Mouse (Mus musculus) limb, embryonic 12.5 days (tissue): ENCODE measurements at regions not wholly inside any gene's neighbourhood (a gene's known extent, or its start where the extent isn't known, plus 50 kb on each side); places are given as distances from the start of the nearest gene placed in this dataset.

Experiments used
- ATAC-seq: fragments of 200-750 bp; cut with Nextera tagmentation; 2 replicates; pipeline ENCODE4 v1.8.0; 2017; ENCODE audit warnings: low read depth, moderate TSS enrichment; ENCODE audit not compliant: insufficient number of reproducible peaks, insufficient read depth, low FRiP score, low TSS enrichment
- H3K27ac ChIP-seq: fragments of 300-500 bp; sonication (generic); 2 replicates; pipeline ENCODE4 v1.5.1; 2016; ENCODE audit warnings: mild to moderate bottlenecking, moderate library complexity
- H3K27me3 ChIP-seq: fragments of 300-500 bp; sonication (generic); 2 replicates; pipeline ENCODE4 v1.6.1; 2016; ENCODE audit warnings: mild to moderate bottlenecking, moderate library complexity
- H3K36me3 ChIP-seq: fragments of 300-500 bp; sonication (generic); 2 replicates; pipeline ENCODE4 v1.6.1; 2016; ENCODE audit warnings: mild to moderate bottlenecking, moderate library complexity
- H3K4me1 ChIP-seq: fragments of 300-500 bp; sonication (generic); replicated peaks from 2 replicates; pipeline ENCODE4 v1.6.1; 2016
- H3K4me2 ChIP-seq: fragments of 300-500 bp; sonication (generic); 2 replicates; pipeline ENCODE4 v1.6.1; 2016; ENCODE audit warnings: mild to moderate bottlenecking, moderate library complexity
- H3K4me3 ChIP-seq: fragments of 300-500 bp; sonication (generic); replicated peaks from 2 replicates; pipeline ENCODE4 v1.5.1; 2016; ENCODE audit warnings: mild to moderate bottlenecking
- H3K9ac ChIP-seq: fragments of 300-500 bp; sonication (generic); replicated peaks from 2 replicates; pipeline ENCODE4 v1.6.1; 2016; ENCODE audit warnings: mild to moderate bottlenecking, moderate library complexity
- H3K9me3 ChIP-seq: fragments of 300-500 bp; sonication (generic); 2 replicates; pipeline ENCODE4 v1.6.1; 2016; ENCODE audit warnings: mild to moderate bottlenecking, moderate library complexity
- WGBS: fragments of 180-500 bp; shearing (Covaris S2); methylation state at CpG from one replicate; pipeline ENCODE4 v1.1.7; 2016; 5-methylcytosine and 5-hydroxymethylcytosine counted together

GRCm38 (mm10) chr10:111798851-111799281 lies 173.6 kb upstream of the Krr1 start:
- ATAC-seq = no peak
- Histone ChIP-seq H3K4me3 (no peak overlapping the region), H3K4me2 (no peak overlapping the region), H3K4me1 (peaks cover 40% of the 10 kb centered on the region), H3K36me3 (no peaks in the 10 kb centered on the region), H3K27me3 (no peaks in the 10 kb centered on the region), H3K9me3 (no peaks in the 10 kb centered on the region), H3K27ac (no peak overlapping the region), H3K9ac (no peak overlapping the region)
- 66% methylated on average over 7 of the region's 7 CpGs for WGBS

DNA sequence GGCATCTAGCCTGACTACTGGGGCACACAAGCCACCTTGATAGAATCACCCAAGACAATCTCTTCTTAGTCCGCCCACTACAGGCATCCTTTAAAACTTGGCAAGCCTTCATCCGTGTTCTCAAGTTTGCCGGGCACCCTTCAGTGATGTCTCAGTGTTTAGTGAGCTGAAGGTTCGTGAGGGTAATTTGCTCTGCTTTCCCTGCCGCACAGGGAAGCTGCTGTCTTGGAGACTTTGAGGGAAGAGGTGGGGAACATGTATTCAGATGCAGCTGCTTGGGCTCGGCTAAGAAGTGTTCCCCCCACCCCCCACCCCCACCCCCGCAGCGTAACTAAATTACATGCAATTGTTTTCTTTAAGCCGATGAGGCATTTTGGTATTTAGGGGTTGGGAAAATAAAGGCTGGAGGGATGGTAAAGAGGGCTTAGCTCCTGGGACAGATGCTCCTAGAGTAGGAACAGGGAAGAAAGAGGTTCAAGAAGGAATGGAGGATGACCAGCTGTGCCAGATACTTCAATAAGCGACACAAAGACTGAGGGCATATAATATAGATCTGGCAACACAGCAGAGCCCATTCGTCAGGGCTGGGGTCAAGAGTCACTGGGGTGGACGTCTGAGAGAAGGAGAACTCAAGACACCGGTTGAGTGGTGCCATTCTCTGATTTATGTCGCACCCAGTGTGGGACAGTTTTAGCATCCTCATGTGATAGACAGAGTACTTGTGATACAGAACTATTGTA lies 172.4 kb upstream of the Krr1 start:
- ATAC-seq = no peak
- Histone ChIP-seq H3K4me3 (no peak overlapping the region), H3K9me3 (no peaks in the 10 kb centered on the region), H3K4me2 (no peak overlapping the region), H3K9ac (no peak overlapping the region), H3K4me1 (peaks cover 40% of the 10 kb centered on the region), H3K27me3 (no peaks in the 10 kb centered on the region), H3K27ac (no peak overlapping the region), H3K36me3 (no peaks in the 10 kb centered on the region)
- 51% methylated on average over 14 of the region's 14 CpGs for WGBS

- 81% methylated on average over 3 of the region's 3 CpGs for WGBS
- Histone ChIP-seq H3K4me1 (peaks cover 40% of the 10 kb centered on the region), H3K4me3 (no peak overlapping the region), H3K27me3 (no peaks in the 10 kb centered on the region), H3K9ac (no peak overlapping the region), H3K9me3 (no peaks in the 10 kb centered on the region), H3K4me2 (no peak overlapping the region), H3K36me3 (no peaks in the 10 kb centered on the region), H3K27ac (no peak overlapping the region)
- ATAC-seq = 0 out of 2 replicates have a peak, but pooled peaks have one; percentile 23
Measured at GRCm38 (mm10) chr10:111800590-111800935, 171.9 kb upstream of the Krr1 start.

- H3K27ac ChIP-seq = peak overlapping the region; percentile 66
- no peak overlapping the region; the same call in 1 of the 2 replicates for H3K4me2 ChIP-seq
- no peak for ATAC-seq
- H3K36me3 ChIP-seq = no peaks in the 10 kb centered on the region
- H3K9ac ChIP-seq = no peak overlapping the region
- 38% methylated on average over 12 of the region's 12 CpGs for WGBS
- H3K27me3 ChIP-seq = no peaks in the 10 kb centered on the region
- H3K9me3 ChIP-seq = no peaks in the 10 kb centered on the region
- H3K4me3 ChIP-seq = no peak overlapping the region
- peaks cover 40% of the 10 kb centered on the region for H3K4me1 ChIP-seq
Measured at GRCm38 (mm10) chr10:111801021-111801793, 171.3 kb upstream of the Krr1 start.

DNA sequence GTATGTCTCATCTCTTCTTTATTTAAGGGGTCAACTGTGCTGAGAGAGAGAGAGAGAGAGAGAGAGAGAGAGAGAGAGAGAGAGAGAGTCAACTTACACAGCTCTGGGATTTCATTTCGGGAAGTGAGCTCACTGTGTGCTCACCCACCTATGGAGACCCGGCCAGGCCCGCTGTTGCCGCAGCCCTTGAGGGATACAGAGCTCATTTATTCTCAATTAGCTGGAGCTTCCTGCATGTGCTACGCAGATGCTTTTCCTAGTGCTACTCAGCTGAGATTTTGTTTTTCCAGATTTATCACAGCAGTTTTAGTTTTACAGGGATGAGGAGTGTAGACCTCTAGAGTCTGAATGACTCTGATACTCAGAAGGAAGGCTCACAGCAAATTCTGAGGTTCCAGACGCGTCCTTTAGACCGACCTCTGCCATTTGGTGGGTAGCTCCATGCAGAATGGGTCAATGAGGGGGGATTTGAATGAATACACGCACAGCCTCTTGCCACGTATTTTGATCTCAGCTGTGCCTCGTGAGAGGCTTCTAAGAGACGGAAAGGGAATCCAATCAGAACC lies 170.6 kb upstream of the Krr1 start:
- peaks cover 42% of the 10 kb centered on the region for H3K4me1 ChIP-seq
- H3K27me3 ChIP-seq = no peaks in the 10 kb centered on the region
- no peak overlapping the region for H3K9ac ChIP-seq
- H3K36me3 ChIP-seq = no peaks in the 10 kb centered on the region
- H3K4me3 ChIP-seq = no peak overlapping the region
- no peak overlapping the region; the same call in 1 of the 2 replicates for H3K4me2 ChIP-seq
- H3K9me3 ChIP-seq = no peaks in the 10 kb centered on the region
- ATAC-seq = peak; percentile 87
- WGBS = 16% methylated on average over 12 of the region's 12 CpGs
- peak overlapping the region; percentile 66 for H3K27ac ChIP-seq

DNA sequence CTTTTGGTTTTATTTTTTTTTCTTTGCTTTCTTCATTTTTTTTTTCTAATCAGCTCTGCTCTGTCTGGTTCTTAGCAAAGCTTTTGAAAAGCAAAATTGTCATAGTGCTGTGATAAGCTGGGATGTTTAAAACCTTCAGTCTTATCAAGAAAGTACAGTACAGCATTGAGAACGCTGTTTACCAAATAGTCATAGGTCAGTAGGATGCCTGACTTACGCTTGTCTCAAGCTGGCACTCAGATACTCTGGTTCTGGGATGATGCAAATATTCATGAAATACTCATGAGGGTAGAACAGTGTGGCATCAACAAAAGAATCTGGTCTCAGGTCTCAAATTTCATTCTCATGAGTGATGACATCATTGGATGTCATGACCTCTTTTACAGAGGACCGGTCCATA lies 166.1 kb upstream of the Krr1 start:
- no peak for ATAC-seq
- Histone ChIP-seq H3K9ac (no peak overlapping the region), H3K4me2 (no peak overlapping the region), H3K4me1 (peaks cover 24% of the 10 kb centered on the region), H3K4me3 (no peak overlapping the region), H3K36me3 (no peaks in the 10 kb centered on the region), H3K27me3 (no peaks in the 10 kb centered on the region), H3K27ac (no peak overlapping the region), H3K9me3 (no peaks in the 10 kb centered on the region)
- WGBS = 93% methylated on average over 3 of the region's 3 CpGs

- no peak overlapping the region for H3K4me2 ChIP-seq
- no peak overlapping the region for H3K27ac ChIP-seq
- no peaks in the 10 kb centered on the region for H3K36me3 ChIP-seq
- H3K27me3 ChIP-seq = no peaks in the 10 kb centered on the region
- no peaks in the 10 kb centered on the region for H3K9me3 ChIP-seq
- 46% methylated on average over 5 of the region's 5 CpGs for whole genome bisulfite sequencing
- ATAC-seq = no peak
- H3K4me1 ChIP-seq = peaks cover 18% of the 10 kb centered on the region
- H3K4me3 ChIP-seq = no peak overlapping the region
- no peak overlapping the region for H3K9ac ChIP-seq
Measured at GRCm38 (mm10) chr10:111806916-111807315, 165.5 kb upstream of the Krr1 start.

GRCm38 (mm10) chr10:111813736-111814135 lies 158.7 kb upstream of the Krr1 start:
- ATAC-seq = no peak
- Histone ChIP-seq H3K4me1 (peaks cover 12% of the 10 kb centered on the region), H3K4me3 (no peak overlapping the region), H3K9ac (no peak overlapping the region), H3K27ac (no peak overlapping the region), H3K4me2 (no peak overlapping the region), H3K27me3 (no peaks in the 10 kb centered on the region), H3K9me3 (no peaks in the 10 kb centered on the region), H3K36me3 (no peaks in the 10 kb centered on the region)
- WGBS = 88% methylated on average over 4 of the region's 4 CpGs

- H3K27ac ChIP-seq = 0 out of 2 replicates have a peak overlapping the region, but pooled peaks have one; percentile 12
Measured at GRCm38 (mm10) chr10:111814648-111815047, 157.8 kb upstream of the Krr1 start.

GRCm38 (mm10) chr10:111815160-111815559 lies 157.3 kb upstream of the Krr1 start:
- WGBS = 61% methylated on average over 2 of the region's 2 CpGs

More at GRCm38 (mm10) chr10:111814648-111815047, 157.8 kb upstream of the Krr1 start:
- ATAC-seq = no peak
- Histone ChIP-seq H3K27me3 (no peaks in the 10 kb centered on the region), H3K9me3 (no peaks in the 10 kb centered on the region), H3K9ac (no peak overlapping the region), H3K36me3 (no peaks in the 10 kb centered on the region), H3K4me2 (no peak overlapping the region), H3K4me1 (peaks cover 12% of the 10 kb centered on the region), H3K4me3 (no peak overlapping the region)
- WGBS = 49% methylated on average over 5 of the region's 5 CpGs

DNA sequence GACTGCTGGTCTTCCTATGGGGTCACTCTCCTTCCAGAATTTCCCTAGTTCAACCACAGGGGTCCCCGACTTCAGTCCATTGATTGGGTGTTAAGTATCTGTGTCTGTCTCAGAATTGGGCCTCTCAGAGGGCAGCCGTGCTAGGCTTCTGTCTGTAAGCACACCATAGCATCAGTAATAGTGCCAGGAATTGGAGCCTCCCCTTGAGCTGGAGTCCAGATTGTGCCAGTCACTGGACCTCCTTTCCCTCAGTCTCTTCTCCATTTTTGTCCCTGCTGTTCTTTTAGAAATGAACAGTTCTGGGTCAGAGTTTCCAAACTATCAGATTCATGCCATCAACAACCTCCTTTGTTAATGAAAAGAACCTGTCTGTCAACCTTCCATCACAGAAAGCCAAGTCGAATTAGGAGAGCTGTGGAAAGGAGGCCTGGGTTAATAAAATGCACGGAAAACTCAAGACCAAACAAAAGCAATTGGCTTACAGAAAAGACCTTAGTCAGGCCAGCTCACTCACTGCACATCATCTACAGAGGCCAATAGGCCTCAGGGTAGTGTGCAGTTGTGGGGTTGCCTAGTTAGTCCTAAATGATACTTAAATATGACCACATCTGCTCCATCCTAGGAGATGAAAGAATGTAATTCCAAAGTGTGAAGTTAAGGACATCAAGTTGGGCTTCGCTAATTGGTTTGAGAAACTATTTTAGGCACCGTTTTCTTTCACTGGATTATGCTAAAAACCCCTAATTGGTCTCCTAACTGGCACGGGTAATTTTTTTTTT lies 156.5 kb upstream of the Krr1 start:
- Histone ChIP-seq H3K27ac (no peak overlapping the region), H3K4me2 (no peak overlapping the region), H3K4me3 (no peak overlapping the region), H3K4me1 (peaks cover 12% of the 10 kb centered on the region), H3K9ac (no peak overlapping the region), H3K36me3 (no peaks in the 10 kb centered on the region), H3K27me3 (no peaks in the 10 kb centered on the region), H3K9me3 (no peaks in the 10 kb centered on the region)
- 59% methylated on average over 7 of the region's 7 CpGs for WGBS
- no peak for ATAC-seq

More at GRCm38 (mm10) chr10:111815160-111815559, 157.3 kb upstream of the Krr1 start:
- Histone ChIP-seq H3K4me1 (peaks cover 12% of the 10 kb centered on the region), H3K9me3 (no peaks in the 10 kb centered on the region), H3K36me3 (no peaks in the 10 kb centered on the region), H3K9ac (no peak overlapping the region), H3K27me3 (no peaks in the 10 kb centered on the region), H3K27ac (0 out of 2 replicates have a peak overlapping the region, but pooled peaks have one; percentile 12), H3K4me3 (no peak overlapping the region), H3K4me2 (no peak overlapping the region)
- peak; percentile 75; the same call in 1 of the 2 replicates for ATAC-seq
